Mouse (Mus musculus): ENCODE data around the gene Ttll9.

DNA sequence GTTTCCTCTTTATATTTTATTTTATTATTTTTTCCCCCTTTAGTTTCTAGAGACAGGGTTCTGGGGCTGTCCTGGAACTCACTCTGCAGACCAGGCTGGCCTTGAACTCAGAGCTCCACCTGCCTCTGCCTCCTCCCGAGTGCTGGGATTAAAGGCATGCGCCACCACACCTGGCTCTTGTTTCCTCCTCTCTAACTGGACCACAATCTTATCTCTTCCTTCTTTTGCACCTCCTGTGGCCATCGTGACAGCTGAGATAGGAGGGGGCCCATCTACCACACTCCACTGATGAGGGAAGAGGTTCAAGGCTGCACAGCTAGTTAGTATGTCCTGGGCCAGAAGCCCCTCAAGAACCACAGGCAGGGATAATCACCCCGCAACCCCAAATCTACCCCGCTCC lies 37.7 kb upstream of the Ttll9 start:
- TF ChIP-seq CTCF (IDR thresholded peaks at IDR 0.05; ENCODE audit: low read depth) = no peak
- TF ChIP-seq EP300 (IDR thresholded peaks at IDR 0.05; ENCODE audit: low read depth) = no peak

Measured in liver, embryonic 14.5 days (tissue).